Mouse (Mus musculus): ENCODE measurements around the gene Cd8b1. TPM values are rescaled to one million over a fixed set of nuclear protein-coding genes. Genes with fewer than 3 reads are reported as not detected.

Gene Cd8b1
- polyA plus RNA-seq, 1 experiment from 2014 or later, result not detected

GRCm38 (mm10) chr6:71351201-71351600 is 28.6 kb downstream of the Cd8b1 start:
- H3K27me3 ChIP-seq, result no peaks in the 10 kb centered on the region
- no peak overlapping the region for H3K27ac ChIP-seq (replicated peaks)
- no peak overlapping the region for H3K9ac ChIP-seq
- no peak overlapping the region for H3K4me2 ChIP-seq
- 0 out of 2 replicates have a peak, but pooled peaks cover 5% of the 10 kb centered on the region for H3K9me3 ChIP-seq (replicated peaks)
- no peaks in the 10 kb centered on the region for H3K36me3 ChIP-seq (replicated peaks)
- no peak for ATAC-seq (ENCODE audit: insufficient read depth)
- WGBS (ENCODE audit: insufficient replicate concordance), result 69% methylated on average over 3 of the region's 3 CpGs
- no peak overlapping the region for H3K4me3 ChIP-seq (replicated peaks)
- H3K4me1 ChIP-seq (replicated peaks), result no peaks in the 10 kb centered on the region

- Histone ChIP-seq H3K36me3 (replicated peaks) (no peaks in the 10 kb centered on the region), H3K9ac (no peak overlapping the region), H3K4me2 (no peak overlapping the region), H3K27me3 (no peaks in the 10 kb centered on the region), H3K27ac (replicated peaks) (no peak overlapping the region), H3K9me3 (replicated peaks) (0 out of 2 replicates have a peak, but pooled peaks cover 5% of the 10 kb centered on the region), H3K4me1 (replicated peaks) (no peaks in the 10 kb centered on the region), H3K4me3 (replicated peaks) (no peak overlapping the region)
- 72% methylated on average over 6 of the region's 6 CpGs for WGBS (ENCODE audit: insufficient replicate concordance)
- ATAC-seq (ENCODE audit: insufficient read depth), result no peak
Observed at GRCm38 (mm10) chr6:71352201-71352600, 29.6 kb downstream of the Cd8b1 start.

GRCm38 (mm10) chr6:71352866-71353427 is 30.4 kb downstream of the Cd8b1 start:
- Histone ChIP-seq H3K36me3 (replicated peaks) (no peaks in the 10 kb centered on the region), H3K27ac (replicated peaks) (no peak overlapping the region), H3K27me3 (no peaks in the 10 kb centered on the region), H3K4me3 (replicated peaks) (no peak overlapping the region), H3K4me2 (no peak overlapping the region), H3K9me3 (replicated peaks) (0 out of 2 replicates have a peak, but pooled peaks cover 2% of the 10 kb centered on the region), H3K4me1 (replicated peaks) (no peaks in the 10 kb centered on the region), H3K9ac (no peak overlapping the region)
- WGBS (ENCODE audit: insufficient replicate concordance), result 58% methylated on average over 10 of the region's 10 CpGs
- no peak for ATAC-seq (ENCODE audit: insufficient read depth)

- Histone ChIP-seq H3K9ac (no peak overlapping the region), H3K4me1 (replicated peaks) (no peaks in the 10 kb centered on the region), H3K27ac (replicated peaks) (no peak overlapping the region), H3K27me3 (no peaks in the 10 kb centered on the region), H3K4me2 (no peak overlapping the region), H3K9me3 (replicated peaks) (no peaks in the 10 kb centered on the region), H3K36me3 (replicated peaks) (no peaks in the 10 kb centered on the region), H3K4me3 (replicated peaks) (no peak overlapping the region)
- ATAC-seq (ENCODE audit: insufficient read depth), result no peak
- WGBS (ENCODE audit: insufficient replicate concordance), result 55% methylated on average over 2 of the region's 2 CpGs
Observed at GRCm38 (mm10) chr6:71353722-71354121, 31.1 kb downstream of the Cd8b1 start.

- no peak overlapping the region for H3K9ac ChIP-seq
- H3K4me1 ChIP-seq (replicated peaks), result no peaks in the 10 kb centered on the region
- no peak overlapping the region for H3K4me2 ChIP-seq
- no peaks in the 10 kb centered on the region for H3K27me3 ChIP-seq
- no peaks in the 10 kb centered on the region for H3K36me3 ChIP-seq (replicated peaks)
- no peaks in the 10 kb centered on the region for H3K9me3 ChIP-seq (replicated peaks)
- WGBS (ENCODE audit: insufficient replicate concordance), result 60% methylated on average over 7 of the region's 7 CpGs
- H3K4me3 ChIP-seq (replicated peaks), result no peak overlapping the region
- ATAC-seq (ENCODE audit: insufficient read depth), result no peak
- H3K27ac ChIP-seq (replicated peaks), result no peak overlapping the region
Observed at GRCm38 (mm10) chr6:71357493-71357892, 34.9 kb downstream of the Cd8b1 start.

- Histone ChIP-seq H3K9me3 (replicated peaks) (no peaks in the 10 kb centered on the region), H3K36me3 (replicated peaks) (no peaks in the 10 kb centered on the region), H3K27me3 (no peaks in the 10 kb centered on the region), H3K4me1 (replicated peaks) (no peaks in the 10 kb centered on the region), H3K27ac (replicated peaks) (no peak overlapping the region), H3K4me3 (replicated peaks) (no peak overlapping the region), H3K4me2 (no peak overlapping the region), H3K9ac (no peak overlapping the region)
- WGBS (ENCODE audit: insufficient replicate concordance), result 54% methylated on average over 4 of the region's 4 CpGs
- ATAC-seq (ENCODE audit: insufficient read depth), result no peak
Observed at GRCm38 (mm10) chr6:71360221-71360620, 37.6 kb downstream of the Cd8b1 start.

GRCm38 (mm10) chr6:71360751-71361150 is 38.2 kb downstream of the Cd8b1 start:
- no peak overlapping the region for H3K9ac ChIP-seq
- no peak overlapping the region for H3K4me3 ChIP-seq (replicated peaks)
- no peaks in the 10 kb centered on the region for H3K27me3 ChIP-seq
- H3K36me3 ChIP-seq (replicated peaks), result no peaks in the 10 kb centered on the region
- WGBS (ENCODE audit: insufficient replicate concordance), result 39% methylated on average over 5 of the region's 5 CpGs
- no peak overlapping the region for H3K27ac ChIP-seq (replicated peaks)
- ATAC-seq (ENCODE audit: insufficient read depth), result no peak
- no peaks in the 10 kb centered on the region for H3K4me1 ChIP-seq (replicated peaks)
- H3K4me2 ChIP-seq, result no peak overlapping the region
- no peaks in the 10 kb centered on the region for H3K9me3 ChIP-seq (replicated peaks)

- H3K9me3 ChIP-seq (replicated peaks), result no peaks in the 10 kb centered on the region
- no peaks in the 10 kb centered on the region for H3K27me3 ChIP-seq
- no peak overlapping the region for H3K9ac ChIP-seq
- H3K4me1 ChIP-seq (replicated peaks), result no peaks in the 10 kb centered on the region
- WGBS (ENCODE audit: insufficient replicate concordance), result 68% methylated on average over 10 of the region's 10 CpGs
- no peak overlapping the region for H3K4me2 ChIP-seq
- no peaks in the 10 kb centered on the region for H3K36me3 ChIP-seq (replicated peaks)
- no peak for ATAC-seq (ENCODE audit: insufficient read depth)
- no peak overlapping the region for H3K27ac ChIP-seq (replicated peaks)
- no peak overlapping the region for H3K4me3 ChIP-seq (replicated peaks)
Observed at GRCm38 (mm10) chr6:71361156-71361670, 38.6 kb downstream of the Cd8b1 start.

- no peak for ATAC-seq (ENCODE audit: insufficient read depth)
- H3K4me3 ChIP-seq (replicated peaks), result no peak overlapping the region
- no peak overlapping the region for H3K9ac ChIP-seq
- no peak overlapping the region for H3K27ac ChIP-seq (replicated peaks)
- 59% methylated on average over 2 of the region's 2 CpGs for WGBS (ENCODE audit: insufficient replicate concordance)
- H3K4me2 ChIP-seq, result no peak overlapping the region
- H3K27me3 ChIP-seq, result no peaks in the 10 kb centered on the region
- no peaks in the 10 kb centered on the region for H3K4me1 ChIP-seq (replicated peaks)
- no peaks in the 10 kb centered on the region for H3K9me3 ChIP-seq (replicated peaks)
- H3K36me3 ChIP-seq (replicated peaks), result no peaks in the 10 kb centered on the region
Observed at GRCm38 (mm10) chr6:71363995-71364394, 41.4 kb downstream of the Cd8b1 start.

GRCm38 (mm10) chr6:71369416-71369815 is 46.8 kb downstream of the Cd8b1 start:
- Histone ChIP-seq H3K36me3 (replicated peaks) (no peaks in the 10 kb centered on the region), H3K27me3 (no peaks in the 10 kb centered on the region), H3K27ac (replicated peaks) (no peak overlapping the region), H3K4me2 (no peak overlapping the region), H3K9ac (no peak overlapping the region), H3K9me3 (replicated peaks) (no peaks in the 10 kb centered on the region), H3K4me1 (replicated peaks) (no peaks in the 10 kb centered on the region), H3K4me3 (replicated peaks) (no peak overlapping the region)
- 61% methylated on average over 6 of the region's 6 CpGs for WGBS (ENCODE audit: insufficient replicate concordance)
- ATAC-seq (ENCODE audit: insufficient read depth), result no peak

GRCm38 (mm10) chr6:71371085-71371605 is 48.6 kb downstream of the Cd8b1 start:
- H3K27me3 ChIP-seq, result no peaks in the 10 kb centered on the region
- no peak overlapping the region for H3K4me3 ChIP-seq (replicated peaks)
- no peak overlapping the region for H3K9ac ChIP-seq
- H3K9me3 ChIP-seq (replicated peaks), result no peaks in the 10 kb centered on the region
- H3K4me2 ChIP-seq, result no peak overlapping the region
- 72% methylated on average over 5 of the region's 5 CpGs for WGBS (ENCODE audit: insufficient replicate concordance)
- no peaks in the 10 kb centered on the region for H3K4me1 ChIP-seq (replicated peaks)
- no peak overlapping the region for H3K27ac ChIP-seq (replicated peaks)
- no peaks in the 10 kb centered on the region for H3K36me3 ChIP-seq (replicated peaks)
- ATAC-seq (ENCODE audit: insufficient read depth), result no peak
